Mouse (Mus musculus) embryonic facial prominence, embryonic 10.5 days (tissue): ENCODE measurements around the gene Arid1b. TPM values are rescaled to one million over a fixed set of nuclear protein-coding genes. Genes with fewer than 3 reads are reported as not detected.

Source experiments
- DNase-seq: peaks from one replicate; pipeline ENCODE4 v3.0.0-alpha.2; 2017; ENCODE audit warnings: low spot score
- H3K27ac ChIP-seq: fragments of 300-500 bp; sonication (generic); replicated peaks from 2 replicates; pipeline ENCODE4 v1.5.1; 2016; ENCODE audit warnings: mild to moderate bottlenecking
- H3K27me3 ChIP-seq: fragments of 300-500 bp; sonication (generic); replicated peaks from 2 replicates; pipeline ENCODE4 v1.6.1; 2016; ENCODE audit warnings: low read depth, mild to moderate bottlenecking; ENCODE audit not compliant: poor library complexity, severe bottlenecking
- H3K36me3 ChIP-seq: fragments of 300-500 bp; sonication (generic); replicated peaks from 2 replicates; pipeline ENCODE4 v1.6.1; 2016; ENCODE audit warnings: mild to moderate bottlenecking, moderate library complexity
- H3K4me1 ChIP-seq: fragments of 300-500 bp; sonication (generic); 2 replicates; pipeline ENCODE4 v1.6.1; 2016
- H3K4me3 ChIP-seq: fragments of 300-500 bp; sonication (generic); 2 replicates; pipeline ENCODE4 v1.5.1; 2016; ENCODE audit warnings: mild to moderate bottlenecking, moderate library complexity
- H3K9me3 ChIP-seq: fragments of 300-500 bp; sonication (generic); 2 replicates; pipeline ENCODE4 v1.6.1; 2016; ENCODE audit warnings: mild to moderate bottlenecking
- WGBS: fragments of 180-500 bp; shearing (Covaris S2); methylation state at CpG from one replicate; pipeline ENCODE4 v1.1.7; 2016; 5-methylcytosine and 5-hydroxymethylcytosine counted together
- polyA plus RNA-seq: library from polyadenylated mRNA; unstranded; fragments of >200 nt; fragmentation: Nextera tagmentation; extraction: Ambion mirVana; gene quantifications from 2 replicates; pipeline ENCODE4 v1.2.1, GENCODE M21; 2016

Arid1b gene
- polyA plus RNA-seq, 1 experiment from 2014 or later: 12.4 TPM

GRCm38 (mm10) chr17:5165201-5165825, 171.2 kb downstream of the Arid1b start:
- WGBS: 76% methylated on average over 15 of the region's 15 CpGs
- no peak for DNase-seq
- Histone ChIP-seq H3K27ac (no peak overlapping the region), H3K9me3 (no peaks in the 10 kb centered on the region), H3K27me3 (no peaks in the 10 kb centered on the region), H3K36me3 (peaks cover 1% of the 10 kb centered on the region), H3K4me3 (no peak overlapping the region), H3K4me1 (peaks cover 27% of the 10 kb centered on the region)

- H3K27me3 ChIP-seq: no peaks in the 10 kb centered on the region
- peaks cover 27% of the 10 kb centered on the region for H3K4me1 ChIP-seq
- H3K27ac ChIP-seq: no peak overlapping the region
- no peak for DNase-seq
- WGBS: 87% methylated on average over 4 of the region's 4 CpGs
- no peaks in the 10 kb centered on the region for H3K9me3 ChIP-seq
- no peak overlapping the region for H3K4me3 ChIP-seq
- no peaks in the 10 kb centered on the region for H3K36me3 ChIP-seq
Observed at GRCm38 (mm10) chr17:5166175-5166574, 172.0 kb downstream of the Arid1b start.

- Histone ChIP-seq H3K9me3 (no peaks in the 10 kb centered on the region), H3K27ac (no peak overlapping the region), H3K36me3 (no peaks in the 10 kb centered on the region), H3K27me3 (no peaks in the 10 kb centered on the region), H3K4me1 (peaks cover 36% of the 10 kb centered on the region), H3K4me3 (no peak overlapping the region)
- no peak for DNase-seq
- WGBS: 88% methylated on average over 7 of the region's 7 CpGs
Observed at GRCm38 (mm10) chr17:5168046-5168445, 173.9 kb downstream of the Arid1b start.

GRCm38 (mm10) chr17:5168640-5169039, 174.5 kb downstream of the Arid1b start:
- Histone ChIP-seq H3K9me3 (no peaks in the 10 kb centered on the region), H3K36me3 (no peaks in the 10 kb centered on the region), H3K27ac (no peak overlapping the region), H3K4me3 (no peak overlapping the region), H3K27me3 (no peaks in the 10 kb centered on the region), H3K4me1 (peaks cover 33% of the 10 kb centered on the region)
- WGBS: 90% methylated on average over 7 of the region's 7 CpGs
- DNase-seq: no peak

- no peaks in the 10 kb centered on the region for H3K36me3 ChIP-seq
- H3K27me3 ChIP-seq: no peaks in the 10 kb centered on the region
- no peak overlapping the region for H3K27ac ChIP-seq
- peaks cover 25% of the 10 kb centered on the region for H3K4me1 ChIP-seq
- no peak overlapping the region for H3K4me3 ChIP-seq
- H3K9me3 ChIP-seq: no peaks in the 10 kb centered on the region
- WGBS: 93% methylated on average over 12 of the region's 12 CpGs
- DNase-seq: no peak
Observed at GRCm38 (mm10) chr17:5170321-5170720, 176.2 kb downstream of the Arid1b start.

GRCm38 (mm10) chr17:5171467-5171866, 177.3 kb downstream of the Arid1b start:
- peaks cover 31% of the 10 kb centered on the region for H3K4me1 ChIP-seq
- no peaks in the 10 kb centered on the region for H3K27me3 ChIP-seq
- H3K27ac ChIP-seq: no peak overlapping the region
- no peaks in the 10 kb centered on the region for H3K9me3 ChIP-seq
- no peaks in the 10 kb centered on the region for H3K36me3 ChIP-seq
- WGBS: 91% methylated on average over 5 of the region's 5 CpGs
- no peak for DNase-seq
- no peak overlapping the region for H3K4me3 ChIP-seq

GRCm38 (mm10) chr17:5174426-5175020, 180.4 kb downstream of the Arid1b start:
- no peak for DNase-seq
- 83% methylated on average over 6 of the region's 6 CpGs for WGBS
- peaks cover 40% of the 10 kb centered on the region for H3K4me1 ChIP-seq
- H3K4me3 ChIP-seq: no peak overlapping the region
- no peaks in the 10 kb centered on the region; the same call in 1 of the 2 replicates for H3K36me3 ChIP-seq
- H3K27ac ChIP-seq: no peak overlapping the region
- no peaks in the 10 kb centered on the region for H3K9me3 ChIP-seq
- H3K27me3 ChIP-seq: no peaks in the 10 kb centered on the region

- WGBS: 93% methylated on average over 8 of the region's 8 CpGs
- Histone ChIP-seq H3K4me3 (no peak overlapping the region), H3K27me3 (no peaks in the 10 kb centered on the region), H3K27ac (no peak overlapping the region), H3K36me3 (no peaks in the 10 kb centered on the region; the same call in 1 of the 2 replicates), H3K9me3 (no peaks in the 10 kb centered on the region), H3K4me1 (peaks cover 43% of the 10 kb centered on the region)
- no peak for DNase-seq
Observed at GRCm38 (mm10) chr17:5175535-5175934, 181.4 kb downstream of the Arid1b start.

- no peak overlapping the region for H3K27ac ChIP-seq
- H3K4me3 ChIP-seq: no peak overlapping the region
- no peaks in the 10 kb centered on the region for H3K9me3 ChIP-seq
- DNase-seq: no peak
- H3K36me3 ChIP-seq: no peaks in the 10 kb centered on the region; the same call in 1 of the 2 replicates
- 84% methylated on average over 2 of the region's 2 CpGs for WGBS
- H3K27me3 ChIP-seq: no peaks in the 10 kb centered on the region
- peaks cover 50% of the 10 kb centered on the region for H3K4me1 ChIP-seq
Observed at GRCm38 (mm10) chr17:5176315-5176714, 182.2 kb downstream of the Arid1b start.

- Histone ChIP-seq H3K9me3 (no peaks in the 10 kb centered on the region), H3K4me1 (peaks cover 44% of the 10 kb centered on the region), H3K27ac (no peak overlapping the region), H3K4me3 (no peak overlapping the region), H3K36me3 (no peaks in the 10 kb centered on the region; the same call in 1 of the 2 replicates), H3K27me3 (no peaks in the 10 kb centered on the region)
- 89% methylated on average over 10 of the region's 10 CpGs for WGBS
- DNase-seq: no peak
Observed at GRCm38 (mm10) chr17:5178534-5178933, 184.4 kb downstream of the Arid1b start.

- no peaks in the 10 kb centered on the region for H3K27me3 ChIP-seq
- no peaks in the 10 kb centered on the region; the same call in 1 of the 2 replicates for H3K36me3 ChIP-seq
- DNase-seq: no peak
- H3K9me3 ChIP-seq: no peaks in the 10 kb centered on the region
- H3K4me1 ChIP-seq: peaks cover 43% of the 10 kb centered on the region
- no peak overlapping the region for H3K4me3 ChIP-seq
- WGBS: 80% methylated on average over 7 of the region's 7 CpGs
- H3K27ac ChIP-seq: no peak overlapping the region
Observed at GRCm38 (mm10) chr17:5179004-5179403, 184.9 kb downstream of the Arid1b start.

- H3K9me3 ChIP-seq: no peaks in the 10 kb centered on the region
- WGBS: 89% methylated on average over 5 of the region's 5 CpGs
- peaks cover 40% of the 10 kb centered on the region for H3K4me1 ChIP-seq
- DNase-seq: no peak
- no peak overlapping the region for H3K27ac ChIP-seq
- no peaks in the 10 kb centered on the region for H3K27me3 ChIP-seq
- H3K4me3 ChIP-seq: no peak overlapping the region
- H3K36me3 ChIP-seq: no peaks in the 10 kb centered on the region; the same call in 1 of the 2 replicates
Observed at GRCm38 (mm10) chr17:5179412-5179811, 185.3 kb downstream of the Arid1b start.

GRCm38 (mm10) chr17:5179925-5180525, 185.9 kb downstream of the Arid1b start:
- Histone ChIP-seq H3K4me1 (peaks cover 40% of the 10 kb centered on the region), H3K27me3 (no peaks in the 10 kb centered on the region), H3K9me3 (no peaks in the 10 kb centered on the region), H3K36me3 (no peaks in the 10 kb centered on the region; the same call in 1 of the 2 replicates), H3K4me3 (no peak overlapping the region), H3K27ac (no peak overlapping the region)
- 87% methylated on average over 4 of the region's 4 CpGs for WGBS
- DNase-seq: no peak
